Mouse (Mus musculus) erythroblast, embryonic 14.5 days (primary cell): Measurements from ENCODE around the gene Pitpnc1. TPM values are rescaled to one million over a fixed set of nuclear protein-coding genes. Genes with fewer than 3 reads are reported as not detected.

Experiments used
- H3K27me3 ChIP-seq: 2 replicates; pipeline ENCODE4 v1.6.1; 2012; ENCODE audit warnings: inconsistent platforms; ENCODE audit not compliant: control insufficient read depth
- H3K36me3 ChIP-seq: 2 replicates; pipeline ENCODE4 v1.6.1; 2012; ENCODE audit warnings: mild to moderate bottlenecking, inconsistent platforms; ENCODE audit not compliant: control insufficient read depth
- H3K4me1 ChIP-seq: 2 replicates; pipeline ENCODE4 v1.6.1; 2012; ENCODE audit warnings: inconsistent platforms; ENCODE audit not compliant: control insufficient read depth
- H3K4me3 ChIP-seq: replicated peaks from 2 replicates; pipeline ENCODE3; 2012; ENCODE audit warnings: moderate library complexity, mild to moderate bottlenecking, inconsistent platforms
- H3K9me3 ChIP-seq: 2 replicates; pipeline ENCODE4 v1.6.1; 2012; ENCODE audit warnings: low read length, inconsistent platforms, mixed read lengths; ENCODE audit not compliant: control insufficient read depth
- GATA1 ChIP-seq: IDR thresholded peaks from 2 replicates; pipeline ENCODE4 v1.6.1; 2012; ENCODE audit warnings: low read length, inconsistent platforms, mixed read lengths
- TAL1 ChIP-seq: IDR thresholded peaks from 3 replicates; pipeline ENCODE4 v1.6.1; 2012; ENCODE audit warnings: low read length, inconsistent platforms, mixed read lengths
- polyA plus RNA-seq: library from polyadenylated mRNA; stranded (reverse); fragments of >175 nt; gene quantifications from 2 replicates; pipeline ENCODE4 v1.2.3, GENCODE M21; 2012

Pitpnc1 gene
- polyA plus RNA-seq, 1 experiment = 0.37 TPM

GRCm38 (mm10) chr11:107322226-107322625, 148.3 kb downstream of the Pitpnc1 start:
- Histone ChIP-seq H3K4me1 (no peaks in the 10 kb centered on the region), H3K4me3 (no peak overlapping the region), H3K36me3 (peaks cover 25% of the 10 kb centered on the region)

GRCm38 (mm10) chr11:107321819-107322218, 148.7 kb downstream of the Pitpnc1 start:
- peaks cover 25% of the 10 kb centered on the region for H3K36me3 ChIP-seq
- H3K27me3 ChIP-seq = no peaks in the 10 kb centered on the region
- H3K4me3 ChIP-seq = no peak overlapping the region
- H3K9me3 ChIP-seq = peaks cover 6% of the 10 kb centered on the region
- TF ChIP-seq TAL1 (no peak), GATA1 (no peak)
- no peaks in the 10 kb centered on the region for H3K4me1 ChIP-seq

More at GRCm38 (mm10) chr11:107322226-107322625, 148.3 kb downstream of the Pitpnc1 start:
- Histone ChIP-seq H3K27me3 (no peaks in the 10 kb centered on the region), H3K9me3 (peaks cover 6% of the 10 kb centered on the region)
- TF ChIP-seq GATA1 = no peak
- TF ChIP-seq TAL1 = no peak

GRCm38 (mm10) chr11:107319861-107320260, 150.6 kb downstream of the Pitpnc1 start:
- Histone ChIP-seq H3K4me1 (no peaks in the 10 kb centered on the region), H3K9me3 (peaks cover 6% of the 10 kb centered on the region), H3K4me3 (no peak overlapping the region), H3K36me3 (peaks cover 24% of the 10 kb centered on the region), H3K27me3 (no peaks in the 10 kb centered on the region)
- TF ChIP-seq GATA1 = no peak
- TF ChIP-seq TAL1 = no peak

- peaks cover 32% of the 10 kb centered on the region for H3K36me3 ChIP-seq
- H3K4me1 ChIP-seq = no peaks in the 10 kb centered on the region
- H3K27me3 ChIP-seq = no peaks in the 10 kb centered on the region
- H3K9me3 ChIP-seq = peaks cover 6% of the 10 kb centered on the region
- TF ChIP-seq TAL1 = no peak
- H3K4me3 ChIP-seq = no peak overlapping the region
These were observed 152.7 kb downstream of the Pitpnc1 start for GRCm38 (mm10) chr11:107317653-107318281.

- Histone ChIP-seq H3K36me3 (peaks cover 26% of the 10 kb centered on the region), H3K4me1 (peaks cover 5% of the 10 kb centered on the region), H3K27me3 (no peaks in the 10 kb centered on the region), H3K9me3 (no peaks in the 10 kb centered on the region), H3K4me3 (no peak overlapping the region)
- TF ChIP-seq GATA1 (no peak), TAL1 (no peak)
These were observed 155.0 kb downstream of the Pitpnc1 start for GRCm38 (mm10) chr11:107315475-107315874.

- TF ChIP-seq GATA1 = no peak
- Histone ChIP-seq H3K4me3 (no peak overlapping the region), H3K27me3 (no peaks in the 10 kb centered on the region), H3K9me3 (no peaks in the 10 kb centered on the region), H3K36me3 (peaks cover 13% of the 10 kb centered on the region), H3K4me1 (peaks cover 6% of the 10 kb centered on the region)
These were observed 160.0 kb downstream of the Pitpnc1 start for GRCm38 (mm10) chr11:107310338-107311121.

GRCm38 (mm10) chr11:107306170-107306569, 164.3 kb downstream of the Pitpnc1 start:
- Histone ChIP-seq H3K27me3 (no peaks in the 10 kb centered on the region), H3K9me3 (no peaks in the 10 kb centered on the region), H3K4me3 (no peak overlapping the region), H3K36me3 (peaks cover 4% of the 10 kb centered on the region), H3K4me1 (peaks cover 6% of the 10 kb centered on the region)
- TF ChIP-seq GATA1 (no peak), TAL1 (no peak)

GRCm38 (mm10) chr11:107302141-107302540, 168.4 kb downstream of the Pitpnc1 start:
- TF ChIP-seq TAL1 = no peak
- no peak for TF ChIP-seq GATA1

GRCm38 (mm10) chr11:107300235-107300634, 170.3 kb downstream of the Pitpnc1 start:
- Histone ChIP-seq H3K36me3 (peaks cover 18% of the 10 kb centered on the region), H3K4me1 (no peaks in the 10 kb centered on the region), H3K27me3 (no peaks in the 10 kb centered on the region), H3K4me3 (no peak overlapping the region), H3K9me3 (peaks cover 7% of the 10 kb centered on the region)
- TF ChIP-seq TAL1 (no peak), GATA1 (no peak)

More at GRCm38 (mm10) chr11:107302141-107302540, 168.4 kb downstream of the Pitpnc1 start:
- H3K27me3 ChIP-seq = no peaks in the 10 kb centered on the region
- no peak overlapping the region for H3K4me3 ChIP-seq
- H3K36me3 ChIP-seq = peaks cover 4% of the 10 kb centered on the region; the same call in 1 of the 2 replicates
- H3K9me3 ChIP-seq = peaks cover 7% of the 10 kb centered on the region
- no peaks in the 10 kb centered on the region for H3K4me1 ChIP-seq
